Mouse (Mus musculus) liver, adult (tissue): Measurements from ENCODE around the gene Rbm44.

Experiments
- GATA4 ChIP-seq: IDR thresholded peaks from 2 replicates; pipeline ENCODE4 v1.6.1; 2014; ENCODE audit warnings: mild to moderate bottlenecking, low read length; ENCODE audit not compliant: insufficient replicate concordance

Rbm44 gene

DNA sequence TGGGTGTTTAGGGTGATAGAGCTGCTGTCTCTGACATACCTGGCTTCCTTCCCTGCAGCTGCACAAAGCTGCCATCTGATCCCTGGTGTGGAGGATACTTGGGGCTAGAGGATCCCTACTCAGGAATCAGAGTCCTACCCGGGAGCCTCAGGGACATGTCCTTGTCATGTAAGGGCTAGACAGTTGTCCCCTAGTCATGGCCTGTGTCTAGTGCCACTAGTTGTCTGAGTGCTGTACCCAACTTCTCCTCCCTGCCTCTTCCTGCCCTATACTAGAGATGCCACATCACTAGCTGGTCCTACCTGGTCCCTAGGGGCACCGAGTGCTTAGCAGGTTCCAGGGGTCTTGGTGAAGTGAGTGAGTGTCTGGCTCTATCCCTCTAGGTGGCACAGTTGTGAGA is 7.9 kb upstream of the Rbm44 start:
- TF ChIP-seq GATA4, result no peak

DNA sequence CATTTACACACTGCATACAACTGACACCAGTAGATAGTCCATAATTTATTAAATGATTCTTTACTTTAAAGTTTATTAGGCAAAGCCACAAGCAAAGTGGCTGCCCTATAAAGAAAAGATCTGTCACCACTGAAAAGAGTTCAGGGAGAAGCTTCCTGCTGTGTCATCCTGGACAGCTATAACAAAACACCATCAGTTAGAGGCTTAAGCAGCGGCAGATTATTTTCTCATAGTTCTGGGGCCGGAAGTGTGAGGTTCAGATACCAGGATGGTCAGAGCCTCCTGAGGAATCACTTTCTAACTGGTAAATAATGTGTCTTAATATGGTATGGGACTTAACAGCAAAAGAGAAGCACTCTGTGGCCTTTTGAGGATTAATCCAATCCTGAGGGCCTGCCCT is 6.6 kb downstream of the Rbm44 start:
- no peak for TF ChIP-seq GATA4

DNA sequence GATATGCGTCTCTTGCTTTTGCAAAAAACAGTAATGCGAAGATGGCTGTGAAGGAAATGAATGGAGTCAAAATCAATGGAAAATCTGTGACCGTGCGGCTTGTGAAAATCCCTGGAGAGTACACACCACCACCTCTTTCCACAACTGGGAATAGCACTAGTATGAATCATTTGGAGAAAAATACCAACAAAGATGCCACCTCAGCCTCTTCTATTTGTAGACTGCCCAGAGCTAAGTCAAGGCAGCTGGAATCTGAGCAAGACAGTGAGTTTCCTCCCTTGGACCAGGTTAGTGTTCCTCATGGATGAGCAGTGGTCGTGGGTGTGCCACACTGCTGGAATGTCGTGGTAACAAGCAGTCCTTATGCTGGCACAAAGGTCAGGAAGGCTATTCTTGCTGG is 21.9 kb downstream of the Rbm44 start:
- no peak for TF ChIP-seq GATA4

GRCm38 (mm10) chr1:91169157-91169556 is 24.3 kb downstream of the Rbm44 start:
- TF ChIP-seq GATA4, result no peak

DNA sequence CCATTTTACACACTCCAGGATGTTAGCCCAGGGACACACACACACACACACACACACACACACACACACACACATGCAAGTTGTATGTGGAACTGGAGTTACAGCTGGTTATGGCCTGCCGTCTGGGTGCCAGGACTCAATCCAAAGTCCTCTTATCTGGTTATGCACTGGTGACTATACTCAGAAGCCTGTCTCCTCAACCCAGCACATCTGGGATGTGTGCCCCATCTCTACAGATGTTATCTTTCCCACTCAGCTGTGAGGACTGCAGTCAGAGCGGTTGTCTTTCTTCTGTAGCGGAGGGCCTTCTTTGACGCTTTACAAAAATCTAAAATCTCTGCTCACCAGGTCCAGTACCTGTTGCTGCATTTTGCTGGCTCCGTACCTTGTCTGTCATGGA is 29.9 kb downstream of the Rbm44 start:
- no peak for TF ChIP-seq GATA4

- no peak for TF ChIP-seq GATA4
These were observed 31.1 kb downstream of the Rbm44 start for GRCm38 (mm10) chr1:91176026-91176425.

- no peak for TF ChIP-seq GATA4
These were observed 32.0 kb downstream of the Rbm44 start for GRCm38 (mm10) chr1:91176871-91177270.

DNA sequence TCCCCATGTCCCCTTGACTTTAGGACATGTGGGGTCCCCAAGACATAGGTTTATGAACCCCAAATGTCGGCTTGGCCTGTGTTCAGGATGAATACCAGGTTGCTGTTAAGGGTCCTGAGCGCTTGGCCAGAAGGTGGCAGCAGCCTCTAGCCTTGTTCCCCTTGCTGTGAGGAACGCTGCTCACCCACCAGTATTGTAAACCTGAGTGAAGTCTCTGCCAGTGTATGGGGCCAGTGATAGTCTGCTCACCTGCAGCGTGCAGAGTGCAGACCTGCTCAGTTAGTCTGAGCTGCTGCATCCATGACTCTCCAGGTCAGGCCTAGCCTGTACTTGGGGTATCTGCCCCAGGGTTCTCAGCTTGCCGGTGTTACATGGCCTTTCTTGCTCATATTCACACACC is 34.2 kb downstream of the Rbm44 start:
- no peak for TF ChIP-seq GATA4

- no peak for TF ChIP-seq GATA4
These were observed 34.8 kb downstream of the Rbm44 start, which contains the start of gene Ramp1 for GRCm38 (mm10) chr1:91179533-91180173. Gene Ramp1, plus strand, starts transcription at chr1:91179822.

DNA sequence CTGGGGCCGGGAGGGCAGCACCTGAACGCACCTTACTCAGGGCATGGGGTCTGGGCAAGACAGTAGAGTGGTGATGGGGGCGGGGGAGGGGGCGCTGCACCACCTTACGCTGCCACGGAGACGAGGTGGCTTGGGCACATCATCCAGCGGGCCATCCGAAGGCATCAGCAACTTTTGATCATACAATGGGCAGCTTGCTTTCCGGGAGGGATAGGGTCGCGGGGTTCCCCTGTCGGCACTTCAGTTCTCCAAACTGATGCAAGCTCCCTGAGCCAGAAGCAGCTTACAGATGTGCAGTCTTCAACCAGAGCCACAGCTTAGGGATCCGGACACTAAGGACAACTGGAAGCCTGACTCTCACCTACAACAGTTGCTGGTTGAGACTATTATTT is 35.3 kb downstream of the Rbm44 start:
- TF ChIP-seq GATA4, result no peak

DNA sequence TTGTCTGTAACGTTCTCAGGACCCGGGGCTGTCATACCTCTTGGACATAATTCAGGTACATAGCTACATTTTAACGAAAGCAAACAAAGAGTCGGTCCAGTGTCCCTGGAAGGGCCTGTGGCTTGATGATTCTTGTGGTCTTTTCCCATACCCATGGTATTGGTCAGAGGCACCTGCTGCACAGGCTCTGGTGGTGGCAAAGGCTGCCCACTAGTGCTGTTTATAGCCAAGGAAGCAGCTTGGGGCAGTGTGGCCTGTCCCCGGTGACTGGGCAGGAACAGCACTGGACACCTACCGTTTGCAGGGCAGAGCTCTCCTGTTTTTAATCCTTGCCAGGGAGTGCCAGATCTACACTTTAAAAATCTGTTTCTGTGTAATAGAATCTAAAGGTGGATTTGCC is 35.8 kb downstream of the Rbm44 start:
- no peak for TF ChIP-seq GATA4

DNA sequence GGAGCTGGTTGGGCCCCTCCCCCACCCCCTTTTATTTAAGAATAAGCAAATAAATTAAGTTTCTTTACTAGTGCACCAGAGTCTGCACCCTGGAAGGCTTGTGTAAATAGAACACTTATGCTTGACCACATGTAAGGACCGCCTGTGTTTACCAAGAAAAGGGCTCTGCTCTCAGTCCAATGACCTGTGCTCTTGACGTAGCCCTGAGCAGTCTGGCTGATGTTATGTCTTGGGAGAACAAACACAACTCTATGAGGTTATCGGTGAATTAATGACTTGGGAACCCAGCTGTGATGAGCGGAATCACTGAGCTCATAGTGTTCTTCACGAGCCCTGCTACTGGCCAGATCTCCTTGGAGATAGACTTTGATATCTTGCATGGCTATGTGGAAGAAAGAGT is 36.4 kb downstream of the Rbm44 start:
- peak; percentile 30; the same call in 1 of the 2 replicates for TF ChIP-seq GATA4

GRCm38 (mm10) chr1:91181784-91182450 is 37.0 kb downstream of the Rbm44 start:
- TF ChIP-seq GATA4, result no peak; the same call in 1 of the 2 replicates

GRCm38 (mm10) chr1:91183305-91183704 is 38.4 kb downstream of the Rbm44 start:
- TF ChIP-seq GATA4, result no peak

DNA sequence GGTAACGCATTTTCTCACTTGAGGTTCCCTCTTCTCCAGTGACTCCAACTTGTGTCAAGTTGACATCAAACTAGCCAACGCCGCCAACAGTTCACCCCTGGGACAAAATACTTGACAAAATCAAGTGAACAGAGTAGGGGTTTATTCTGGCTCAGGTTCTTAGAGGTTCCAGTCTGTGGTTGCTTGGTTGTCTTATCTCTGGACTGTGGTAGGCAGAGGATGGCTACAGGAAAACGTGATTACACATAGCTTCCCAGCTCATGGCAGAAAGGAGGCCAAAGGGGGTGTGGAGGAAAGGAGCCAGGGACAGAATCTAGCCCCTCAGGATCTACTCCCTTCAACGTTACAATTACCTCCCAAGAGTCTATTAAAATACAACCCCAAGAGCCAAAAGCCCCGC is 41.8 kb downstream of the Rbm44 start:
- no peak for TF ChIP-seq GATA4

DNA sequence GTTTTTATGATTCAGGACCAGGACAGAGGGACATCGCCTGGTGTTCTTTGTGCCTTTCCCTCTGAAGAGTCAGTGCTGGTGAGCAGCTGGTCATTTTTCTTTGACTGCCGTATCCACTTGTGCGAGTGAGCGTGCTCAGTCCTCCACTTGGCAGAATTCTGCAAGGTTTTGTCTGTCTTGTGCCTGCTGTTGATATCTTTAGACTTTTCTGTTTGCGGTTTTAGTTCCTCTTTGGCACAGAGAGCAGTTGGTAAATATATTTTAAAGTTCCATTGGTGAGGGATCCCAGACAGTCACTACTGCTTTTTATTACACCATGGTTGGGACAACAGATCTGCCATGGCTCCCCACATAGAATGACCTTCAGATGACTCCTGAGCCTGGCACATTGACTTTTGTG is 42.4 kb downstream of the Rbm44 start:
- TF ChIP-seq GATA4, result no peak

GRCm38 (mm10) chr1:91187786-91188640 is 43.1 kb downstream of the Rbm44 start:
- no peak for TF ChIP-seq GATA4
